Mouse (Mus musculus): ENCODE measurements around the gene Fryl.

DNA sequence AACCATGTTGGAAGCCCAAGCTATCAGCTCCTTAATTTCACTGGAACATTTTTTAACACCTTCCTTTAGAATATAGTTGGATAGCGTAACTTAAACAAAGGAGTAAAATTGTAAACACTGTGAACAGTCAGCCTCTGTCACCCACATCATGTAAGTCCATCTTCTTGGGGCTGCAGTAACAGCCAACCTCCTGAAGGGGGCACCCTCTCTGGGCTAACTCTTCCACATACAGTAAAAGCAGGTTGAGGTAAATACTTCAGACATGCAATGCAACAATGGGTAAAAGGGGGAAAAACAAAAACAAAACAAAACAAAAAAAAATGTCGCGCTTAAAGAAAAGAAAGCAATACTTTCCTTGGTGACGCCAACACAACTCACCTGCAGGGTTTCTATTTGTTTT is 141.5 kb downstream of the Fryl start:
- TF ChIP-seq CTCF (IDR thresholded peaks at IDR 0.05; ENCODE audit: borderline replicate concordance, extremely low read depth, insufficient read depth, insufficient read length) = peak; percentile 68; the same call in 1 of the 2 replicates
- TF ChIP-seq POLR2A (IDR thresholded peaks at IDR 0.05; ENCODE audit: borderline replicate concordance, extremely low read depth, insufficient read depth, insufficient read length, poor library complexity, severe bottlenecking) = no peak

Measured in brain, embryonic 14.5 days (tissue).